Mouse (Mus musculus) liver, postnatal 0 days (tissue): Measurements from ENCODE around the gene Gm36864. TPM values are rescaled to one million over a fixed set of nuclear protein-coding genes. Genes with fewer than 3 reads are reported as not detected.

Source experiments
- ATAC-seq: fragments of 200-750 bp; cut with Nextera tagmentation; 2 replicates; pipeline ENCODE4 v1.8.0; 2017; ENCODE audit warnings: mild to moderate bottlenecking, moderate library complexity
- DNase-seq: peaks from one replicate; pipeline ENCODE4 v3.0.0-alpha.2; 2016
- H3K27ac ChIP-seq: fragments of 300-500 bp; sonication (generic); 2 replicates; pipeline ENCODE4 v1.5.1; 2014; ENCODE audit warnings: antibody characterized with exemption, moderate library complexity, mild to moderate bottlenecking, low read depth
- H3K27me3 ChIP-seq: fragments of 300-500 bp; sonication (generic); 2 replicates; pipeline ENCODE4 v1.6.1; 2014; ENCODE audit warnings: low read length, control low read depth, mixed read lengths; ENCODE audit not compliant: insufficient read depth
- H3K36me3 ChIP-seq: fragments of 300-500 bp; sonication (generic); replicated peaks from 2 replicates; pipeline ENCODE4 v1.6.1; 2014; ENCODE audit warnings: mild to moderate bottlenecking, control low read depth, low read length, moderate library complexity, mixed read lengths; ENCODE audit not compliant: insufficient read depth
- H3K4me1 ChIP-seq: fragments of 300-500 bp; sonication (generic); 2 replicates; pipeline ENCODE4 v1.6.1; 2014; ENCODE audit warnings: antibody characterized with exemption, mild to moderate bottlenecking, control low read depth; ENCODE audit not compliant: insufficient read depth
- H3K4me2 ChIP-seq: fragments of 300-500 bp; sonication (generic); 2 replicates; pipeline ENCODE4 v1.6.1; 2014; ENCODE audit warnings: low read depth, mild to moderate bottlenecking, low read length, moderate library complexity, mixed read lengths
- H3K4me3 ChIP-seq: fragments of 300-500 bp; sonication (generic); 2 replicates; pipeline ENCODE4 v1.5.1; 2014; ENCODE audit warnings: low read depth, low read length
- H3K9ac ChIP-seq: fragments of 300-500 bp; sonication (generic); replicated peaks from 2 replicates; pipeline ENCODE4 v1.6.1; 2014; ENCODE audit warnings: mild to moderate bottlenecking, moderate library complexity
- H3K9me3 ChIP-seq: fragments of 300-500 bp; sonication (generic); 2 replicates; pipeline ENCODE4 v1.6.1; 2016; ENCODE audit warnings: mild to moderate bottlenecking, control low read depth, low read length, mixed read lengths
- CTCF ChIP-seq: sonication (generic); IDR thresholded peaks from 2 replicates; pipeline ENCODE4 v1.5.1; 2016; ENCODE audit warnings: antibody characterized with exemption, low read depth
- EP300 ChIP-seq: IDR thresholded peaks from 2 replicates; pipeline ENCODE4 v1.6.1; 2016; ENCODE audit warnings: antibody characterized with exemption, low read depth, mild to moderate bottlenecking
- WGBS: fragments of 180-500 bp; shearing (Covaris S2); extraction: QIAGEN DNeasy Blood & Tissue Kit; methylation state at CpG from one replicate; pipeline ENCODE4 v1.1.7; 2014; ENCODE audit not compliant: insufficient replicate concordance; 5-methylcytosine and 5-hydroxymethylcytosine counted together
- polyA plus RNA-seq: library from polyadenylated mRNA; unstranded; fragments of >200 nt; fragmentation: Nextera tagmentation; extraction: Ambion mirVana; gene quantifications from 2 replicates; pipeline ENCODE4 v1.2.1, GENCODE M21; 2015

The Gm36864 gene
- polyA plus RNA-seq, 1 experiment from 2014 or later = not detected

GRCm38 (mm10) chr7:44253023-44253616 is 17.1 kb downstream of the Gm36864 start:
- Histone ChIP-seq H3K27ac (no peak overlapping the region), H3K4me1 (no peaks in the 10 kb centered on the region), H3K9ac (no peak overlapping the region), H3K27me3 (no peaks in the 10 kb centered on the region), H3K9me3 (no peaks in the 10 kb centered on the region), H3K4me3 (no peak overlapping the region), H3K36me3 (peaks cover 31% of the 10 kb centered on the region), H3K4me2 (no peak overlapping the region)
- TF ChIP-seq EP300 = no peak
- no peak for TF ChIP-seq CTCF
- no peak for DNase-seq
- 75% methylated on average over 15 of the region's 15 CpGs for WGBS
- no peak; the same call in 1 of the 2 replicates for ATAC-seq

GRCm38 (mm10) chr7:44254930-44255329 is 19.0 kb downstream of the Gm36864 start:
- H3K27ac ChIP-seq = no peak overlapping the region
- peaks cover 20% of the 10 kb centered on the region for H3K36me3 ChIP-seq
- no peaks in the 10 kb centered on the region for H3K27me3 ChIP-seq
- H3K4me3 ChIP-seq = no peak overlapping the region
- no peak overlapping the region for H3K9ac ChIP-seq
- WGBS = 54% methylated on average over 6 of the region's 6 CpGs
- no peak overlapping the region for H3K4me2 ChIP-seq
- no peak for ATAC-seq
- no peak for TF ChIP-seq CTCF
- TF ChIP-seq EP300 = no peak
- H3K4me1 ChIP-seq = no peaks in the 10 kb centered on the region
- no peaks in the 10 kb centered on the region for H3K9me3 ChIP-seq
- no peak for DNase-seq

- DNase-seq (no peak), ATAC-seq (no peak)
- Histone ChIP-seq H3K27me3 (0 out of 2 replicates have a peak, but pooled peaks cover 5% of the 10 kb centered on the region), H3K36me3 (peaks cover 12% of the 10 kb centered on the region; the same call in 1 of the 2 replicates), H3K4me1 (no peaks in the 10 kb centered on the region), H3K27ac (no peak within 1 kb of the TSS), H3K4me2 (no peak within 1 kb of the TSS), H3K9ac (no peak within 1 kb of the TSS), H3K9me3 (no peaks in the 10 kb centered on the region), H3K4me3 (no peak within 1 kb of the TSS)
- TF ChIP-seq CTCF (no peak), EP300 (no peak)
- 73% methylated on average over 4 of the region's 4 CpGs for WGBS
Observed at GRCm38 (mm10) chr7:44257278-44257677, 21.3 kb downstream of the Gm36864 start, which contains the start of gene Acp4. TSS of gene Acp4 (minus strand) at chr7:44257378.

- Histone ChIP-seq H3K9ac (no peak overlapping the region), H3K4me2 (no peak overlapping the region), H3K27me3 (peaks cover 11% of the 10 kb centered on the region; the same call in 1 of the 2 replicates), H3K9me3 (no peaks in the 10 kb centered on the region), H3K27ac (no peak overlapping the region), H3K4me1 (no peaks in the 10 kb centered on the region), H3K4me3 (no peak overlapping the region), H3K36me3 (no peaks in the 10 kb centered on the region)
- TF ChIP-seq CTCF = no peak
- no peak for TF ChIP-seq EP300
- WGBS = 63% methylated on average over 6 of the region's 6 CpGs
- ATAC-seq (no peak), DNase-seq (no peak)
Observed at GRCm38 (mm10) chr7:44260410-44260809, 24.4 kb downstream of the Gm36864 start.

GRCm38 (mm10) chr7:44261147-44261546 is 25.2 kb downstream of the Gm36864 start, which contains the start of gene Gm15517:
TSS of gene Gm15517 (plus strand) at chr7:44261447.
- no peak within 1 kb of the TSS for H3K27ac ChIP-seq
- no peaks in the 10 kb centered on the region for H3K9me3 ChIP-seq
- H3K9ac ChIP-seq = 0 out of 2 replicates have a peak within 1 kb of the TSS, but pooled peaks have one; percentile 7
- H3K4me2 ChIP-seq = no peak within 1 kb of the TSS
- ATAC-seq (no peak), DNase-seq (no peak)
- H3K36me3 ChIP-seq = no peaks in the 10 kb centered on the region
- no peaks in the 10 kb centered on the region for H3K4me1 ChIP-seq
- TF ChIP-seq CTCF = no peak
- TF ChIP-seq EP300 = no peak
- H3K27me3 ChIP-seq = peaks cover 11% of the 10 kb centered on the region; the same call in 1 of the 2 replicates
- WGBS = 34% methylated on average over 5 of the region's 5 CpGs
- no peak within 1 kb of the TSS for H3K4me3 ChIP-seq

- peak; percentile 98 for TF ChIP-seq CTCF
- TF ChIP-seq EP300 = no peak
- no peaks in the 10 kb centered on the region for H3K9me3 ChIP-seq
- H3K4me2 ChIP-seq = no peak overlapping the region
- H3K4me1 ChIP-seq = no peaks in the 10 kb centered on the region
- H3K9ac ChIP-seq = no peak overlapping the region
- no peak overlapping the region for H3K4me3 ChIP-seq
- 5% methylated on average over 34 of the region's 34 CpGs for WGBS
- DNase-seq (peak; percentile 93), ATAC-seq (peak; percentile 94)
- no peak overlapping the region for H3K27ac ChIP-seq
- H3K27me3 ChIP-seq = peaks cover 11% of the 10 kb centered on the region; the same call in 1 of the 2 replicates
- H3K36me3 ChIP-seq = no peaks in the 10 kb centered on the region
Observed at GRCm38 (mm10) chr7:44262791-44263643, 27.0 kb downstream of the Gm36864 start.
